Mouse (Mus musculus) forebrain, embryonic 16.5 days (tissue): Measurements from ENCODE around the gene Mat1a. TPM values are rescaled to one million over a fixed set of nuclear protein-coding genes. Genes with fewer than 3 reads are reported as not detected.

Experiments
- ATAC-seq: fragments of 200-750 bp; cut with Nextera tagmentation; 2 replicates; pipeline ENCODE4 v1.8.0; 2017; ENCODE audit warnings: mild to moderate bottlenecking, moderate library complexity
- H3K27ac ChIP-seq: fragments of 300-500 bp; sonication (generic); 2 replicates; pipeline ENCODE4 v1.5.1; 2014; ENCODE audit warnings: low read length, control low read depth
- H3K27me3 ChIP-seq: fragments of 300-500 bp; sonication (generic); replicated peaks from 2 replicates; pipeline ENCODE4 v1.6.1; 2014; ENCODE audit warnings: low read length; ENCODE audit not compliant: control insufficient read depth, insufficient read depth
- H3K36me3 ChIP-seq: fragments of 300-500 bp; sonication (generic); 2 replicates; pipeline ENCODE4 v1.6.1; 2014; ENCODE audit not compliant: control insufficient read depth, insufficient read depth
- H3K4me1 ChIP-seq: fragments of 300-500 bp; sonication (generic); replicated peaks from 2 replicates; pipeline ENCODE4 v1.6.1; 2014; ENCODE audit warnings: low read length; ENCODE audit not compliant: control insufficient read depth, insufficient read depth
- H3K4me2 ChIP-seq: fragments of 300-500 bp; sonication (generic); 2 replicates; pipeline ENCODE4 v1.6.1; 2014; ENCODE audit warnings: mild to moderate bottlenecking, low read length, control low read depth
- H3K4me3 ChIP-seq: fragments of 300-500 bp; sonication (generic); replicated peaks from 2 replicates; pipeline ENCODE4 v1.5.1; 2014; ENCODE audit warnings: mild to moderate bottlenecking, low read length, control low read depth
- H3K9ac ChIP-seq: fragments of 300-500 bp; sonication (generic); replicated peaks from 2 replicates; pipeline ENCODE4 v1.6.1; 2014; ENCODE audit warnings: low read depth, low read length, control low read depth
- H3K9me3 ChIP-seq: fragments of 300-500 bp; sonication (generic); 2 replicates; pipeline ENCODE4 v1.6.1; 2016; ENCODE audit warnings: low read length; ENCODE audit not compliant: control insufficient read depth
- WGBS: fragments of 180-500 bp; shearing (Covaris S2); extraction: QIAGEN DNeasy Blood & Tissue Kit; methylation state at CpG from one replicate; pipeline ENCODE4 v1.1.7; 2014; 5-methylcytosine and 5-hydroxymethylcytosine counted together
- polyA plus RNA-seq: library from polyadenylated mRNA; unstranded; fragments of >200 nt; fragmentation: Nextera tagmentation; extraction: Ambion mirVana; gene quantifications from 2 replicates; pipeline ENCODE4 v1.2.1, GENCODE M21; 2015

The Mat1a gene
- polyA plus RNA-seq, 1 experiment from 2014 or later = not detected

DNA sequence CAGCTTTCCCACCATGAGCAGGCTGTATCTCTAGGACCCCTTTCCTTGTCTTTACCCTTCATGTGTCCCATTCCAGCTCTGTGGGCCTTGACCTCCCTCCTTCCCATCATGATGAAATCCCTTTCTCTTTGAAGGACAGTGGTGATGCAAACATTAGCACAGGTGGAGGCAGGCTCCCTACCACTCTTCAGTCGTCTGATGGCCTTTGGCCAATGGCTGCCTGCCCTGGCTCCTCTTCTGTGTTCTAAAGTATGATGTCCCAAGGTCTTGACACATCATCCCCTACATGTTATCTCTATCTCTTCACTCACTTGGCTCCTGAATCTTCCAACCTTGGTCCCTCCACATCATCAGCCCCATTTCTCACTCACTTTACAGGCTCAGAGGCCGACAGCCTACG lies 11.4 kb downstream of the Mat1a start:
- Histone ChIP-seq H3K4me3 (no peak overlapping the region), H3K9ac (no peak overlapping the region), H3K27ac (no peak overlapping the region), H3K4me2 (no peak overlapping the region), H3K9me3 (no peaks in the 10 kb centered on the region), H3K36me3 (no peaks in the 10 kb centered on the region), H3K27me3 (no peaks in the 10 kb centered on the region), H3K4me1 (no peaks in the 10 kb centered on the region)
- ATAC-seq = no peak
- WGBS = 93% methylated on average over 3 of the region's 3 CpGs

DNA sequence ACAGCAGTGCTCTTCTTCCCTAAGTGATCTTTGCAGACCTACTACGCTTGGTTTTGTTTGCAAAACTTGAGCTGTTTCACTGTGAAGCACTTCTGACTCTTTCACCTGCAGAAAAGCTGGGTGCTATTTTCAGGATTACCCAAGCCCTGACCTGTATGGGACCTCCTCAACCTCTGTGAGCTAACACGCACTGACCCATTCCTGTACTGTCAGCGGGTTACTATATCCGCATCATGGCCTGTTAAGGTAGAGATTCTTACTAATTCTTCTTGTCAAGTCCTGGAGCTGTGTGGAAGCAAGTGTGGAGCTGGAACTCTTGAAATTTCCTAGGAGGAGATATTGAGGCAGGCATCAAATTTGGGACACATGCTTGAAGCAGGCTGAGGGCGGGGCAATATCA lies 19.8 kb downstream of the Mat1a start:
- H3K4me2 ChIP-seq = no peak overlapping the region
- no peak overlapping the region for H3K4me3 ChIP-seq
- no peaks in the 10 kb centered on the region for H3K36me3 ChIP-seq
- H3K4me1 ChIP-seq = no peaks in the 10 kb centered on the region
- WGBS = 83% methylated on average over 5 of the region's 5 CpGs
- H3K27me3 ChIP-seq = no peaks in the 10 kb centered on the region
- H3K9me3 ChIP-seq = no peaks in the 10 kb centered on the region
- H3K27ac ChIP-seq = no peak overlapping the region
- ATAC-seq = no peak
- no peak overlapping the region for H3K9ac ChIP-seq

DNA sequence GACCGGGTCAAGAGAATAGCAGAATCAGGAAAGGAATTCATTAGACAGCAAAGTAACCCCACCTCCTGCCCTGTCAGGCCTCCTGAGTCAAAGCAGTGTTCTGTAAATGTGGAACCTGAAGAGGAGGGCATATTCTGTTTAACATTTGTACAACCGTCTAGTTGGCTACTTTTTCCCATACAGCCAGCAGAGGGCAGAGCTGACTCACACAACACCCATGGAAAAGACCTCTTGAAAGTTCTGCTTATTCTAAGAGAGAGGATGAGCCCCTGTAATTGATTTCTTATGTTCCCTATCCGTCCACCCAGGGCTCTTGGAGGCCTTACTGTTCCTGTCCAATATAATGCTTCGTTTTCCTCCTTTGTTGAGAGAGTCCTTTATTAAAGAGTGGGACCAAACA lies 23.2 kb downstream of the Mat1a start:
- no peaks in the 10 kb centered on the region for H3K36me3 ChIP-seq
- H3K9me3 ChIP-seq = no peaks in the 10 kb centered on the region
- 24% methylated on average over 4 of the region's 4 CpGs for WGBS
- H3K4me2 ChIP-seq = no peak overlapping the region
- H3K27me3 ChIP-seq = no peaks in the 10 kb centered on the region
- no peak overlapping the region for H3K9ac ChIP-seq
- no peaks in the 10 kb centered on the region for H3K4me1 ChIP-seq
- ATAC-seq = no peak
- H3K27ac ChIP-seq = no peak overlapping the region
- H3K4me3 ChIP-seq = no peak overlapping the region

DNA sequence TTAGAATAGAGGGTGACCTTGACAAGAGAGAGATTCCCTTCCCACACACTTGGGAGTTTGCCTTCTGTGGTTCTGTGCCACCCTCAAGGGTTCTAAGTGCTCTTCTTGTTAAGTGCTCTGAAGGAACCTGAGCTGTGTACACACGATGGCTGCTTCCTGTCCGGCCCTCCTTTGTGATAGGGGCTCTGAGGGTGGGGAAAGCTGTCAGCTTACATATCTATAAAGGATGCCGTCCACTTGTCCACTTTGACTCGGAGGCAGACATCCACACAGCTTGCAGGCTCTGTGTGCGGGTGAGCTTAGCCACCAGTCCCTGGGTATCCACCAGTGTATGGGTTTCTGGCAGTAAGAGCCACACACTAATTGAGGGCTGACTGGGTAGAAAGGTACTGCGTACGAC lies 26.7 kb downstream of the Mat1a start, which contains the start of gene Sftpa1:
TSS of gene Sftpa1 (plus strand) at position 243 of the 400 bp plus-strand sequence.
- H3K36me3 ChIP-seq = no peaks in the 10 kb centered on the region
- H3K4me1 ChIP-seq = no peaks in the 10 kb centered on the region
- H3K27me3 ChIP-seq = no peaks in the 10 kb centered on the region
- no peak within 1 kb of the TSS for H3K4me2 ChIP-seq
- no peak within 1 kb of the TSS for H3K4me3 ChIP-seq
- ATAC-seq = no peak
- no peak within 1 kb of the TSS for H3K27ac ChIP-seq
- no peaks in the 10 kb centered on the region for H3K9me3 ChIP-seq
- WGBS = 92% methylated on average over 7 of the region's 7 CpGs
- H3K9ac ChIP-seq = no peak within 1 kb of the TSS

DNA sequence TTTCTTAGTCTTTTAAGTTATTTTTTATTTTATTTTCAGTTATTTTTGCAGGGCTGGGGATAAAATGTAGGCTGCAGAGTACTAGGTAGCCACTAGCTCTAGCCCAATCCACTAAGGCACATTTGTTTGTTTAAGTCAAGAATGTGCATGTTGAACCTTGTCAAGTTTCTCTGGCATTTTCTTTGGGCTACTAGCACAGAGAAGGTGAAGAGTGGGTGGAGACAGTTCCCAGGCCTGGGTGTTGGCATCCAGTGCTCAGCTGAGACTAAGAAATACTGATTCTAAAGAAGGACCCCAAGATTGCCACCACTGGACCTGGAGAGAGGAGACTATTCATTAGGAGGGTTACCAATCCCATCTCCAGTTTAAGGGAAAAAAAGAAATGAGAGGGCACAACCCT lies 32.2 kb downstream of the Mat1a start:
- Histone ChIP-seq H3K4me2 (no peak overlapping the region), H3K4me3 (no peak overlapping the region), H3K36me3 (no peaks in the 10 kb centered on the region), H3K4me1 (no peaks in the 10 kb centered on the region), H3K9ac (no peak overlapping the region), H3K9me3 (no peaks in the 10 kb centered on the region), H3K27ac (no peak overlapping the region), H3K27me3 (no peaks in the 10 kb centered on the region)
- no peak for ATAC-seq

DNA sequence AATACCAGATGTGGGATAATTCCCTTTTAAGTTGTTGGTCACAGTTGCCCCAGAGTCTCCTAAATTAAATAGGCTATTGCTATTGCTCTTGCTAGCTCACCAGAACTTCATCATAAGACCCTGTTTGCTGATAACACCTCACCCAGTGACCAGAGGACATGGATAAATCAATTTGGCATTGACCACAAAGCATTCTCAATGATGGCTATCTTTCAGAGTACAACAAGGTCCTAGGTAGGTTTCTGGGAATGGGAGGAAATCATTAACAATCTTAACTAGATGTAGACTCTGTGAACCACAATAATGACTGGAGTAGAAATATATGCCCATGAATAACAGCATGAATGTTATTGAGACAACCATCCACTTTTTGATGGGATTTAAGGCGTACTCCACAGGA lies 35.9 kb downstream of the Mat1a start:
- Histone ChIP-seq H3K4me1 (no peaks in the 10 kb centered on the region), H3K4me3 (no peak overlapping the region), H3K9ac (no peak overlapping the region), H3K36me3 (no peaks in the 10 kb centered on the region), H3K9me3 (no peaks in the 10 kb centered on the region), H3K4me2 (no peak overlapping the region), H3K27ac (no peak overlapping the region), H3K27me3 (no peaks in the 10 kb centered on the region)
- no peak for ATAC-seq
- WGBS = 94% methylated on average over 1 of the region's 1 CpGs

DNA sequence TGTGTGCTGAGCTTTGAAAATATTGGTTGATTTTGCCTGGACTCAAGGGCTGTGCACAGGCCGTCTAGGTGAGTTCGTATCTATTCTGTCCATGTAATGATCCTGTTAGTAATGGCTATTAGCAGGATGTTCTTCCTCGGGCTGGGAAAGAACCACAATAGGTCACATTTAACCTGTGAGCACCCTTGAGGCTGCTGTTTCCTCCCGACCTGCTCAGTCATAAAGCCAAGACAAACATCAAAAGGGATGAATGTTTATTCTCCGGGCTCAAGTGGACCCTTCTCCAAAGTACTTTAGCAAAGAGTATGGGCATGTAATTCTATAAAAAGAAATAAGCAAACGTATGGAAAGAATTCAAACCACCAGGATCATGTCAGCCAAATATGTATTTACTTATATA lies 41.2 kb downstream of the Mat1a start:
- ATAC-seq = no peak

DNA sequence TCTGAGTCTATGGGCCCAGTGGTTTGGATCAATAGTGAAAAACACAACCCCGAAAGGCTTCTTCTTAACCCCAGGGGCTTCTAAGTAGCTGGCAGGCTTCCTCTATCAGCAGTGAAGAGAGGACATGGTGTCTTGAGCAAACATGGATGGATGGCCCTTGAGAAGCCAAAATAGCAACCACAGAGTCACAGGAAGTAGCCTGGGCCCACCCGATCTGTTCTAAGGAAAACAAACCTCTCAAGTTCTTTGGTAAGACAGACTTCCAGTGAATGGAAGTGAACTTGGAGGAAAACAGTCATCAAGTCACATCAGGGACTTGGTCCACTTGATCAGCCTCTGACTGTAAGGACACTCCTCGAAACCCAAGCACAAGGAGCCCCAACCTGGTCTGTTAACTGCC lies 42.1 kb downstream of the Mat1a start:
- Histone ChIP-seq H3K27ac (no peak overlapping the region), H3K27me3 (no peaks in the 10 kb centered on the region)
- 89% methylated on average over 3 of the region's 3 CpGs for WGBS

More for the DNA sequence above, 41.2 kb downstream of the Mat1a start:
- H3K4me3 ChIP-seq = no peak overlapping the region
- no peak overlapping the region for H3K9ac ChIP-seq
- no peak overlapping the region for H3K4me2 ChIP-seq
- H3K27me3 ChIP-seq = no peaks in the 10 kb centered on the region
- WGBS = 74% methylated on average over 6 of the region's 6 CpGs
- no peak overlapping the region for H3K27ac ChIP-seq
- no peaks in the 10 kb centered on the region for H3K4me1 ChIP-seq
- no peaks in the 10 kb centered on the region for H3K9me3 ChIP-seq
- no peaks in the 10 kb centered on the region for H3K36me3 ChIP-seq

DNA sequence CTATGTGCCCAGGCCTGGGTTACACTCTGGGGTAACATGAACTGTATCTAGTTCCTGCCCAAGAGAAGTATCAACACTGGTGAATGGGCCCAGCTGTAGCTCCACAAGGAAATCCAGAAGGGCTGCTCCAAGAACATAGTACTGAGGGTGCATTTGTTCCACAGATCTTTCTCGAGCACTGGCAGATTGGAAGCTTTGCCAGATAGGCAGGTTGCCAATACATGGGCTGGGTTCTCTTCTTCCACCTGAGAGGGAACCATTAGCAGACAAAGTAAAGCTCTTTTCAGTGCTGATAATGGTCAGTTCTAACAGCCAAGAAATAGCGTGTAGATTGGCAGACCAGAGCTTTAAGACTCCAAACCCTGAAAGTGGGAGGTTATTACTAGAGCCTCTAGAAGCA lies 42.5 kb downstream of the Mat1a start:
- Histone ChIP-seq H3K4me1 (no peaks in the 10 kb centered on the region), H3K27ac (no peak overlapping the region), H3K4me2 (no peak overlapping the region), H3K4me3 (no peak overlapping the region), H3K9ac (no peak overlapping the region), H3K9me3 (no peaks in the 10 kb centered on the region), H3K27me3 (no peaks in the 10 kb centered on the region), H3K36me3 (no peaks in the 10 kb centered on the region)
- no peak for ATAC-seq
- WGBS = 61% methylated on average over 2 of the region's 2 CpGs

More for the DNA sequence above, 42.1 kb downstream of the Mat1a start:
- Histone ChIP-seq H3K4me3 (no peak overlapping the region), H3K9ac (no peak overlapping the region), H3K4me1 (no peaks in the 10 kb centered on the region), H3K36me3 (no peaks in the 10 kb centered on the region), H3K9me3 (no peaks in the 10 kb centered on the region), H3K4me2 (no peak overlapping the region)
- ATAC-seq = no peak

DNA sequence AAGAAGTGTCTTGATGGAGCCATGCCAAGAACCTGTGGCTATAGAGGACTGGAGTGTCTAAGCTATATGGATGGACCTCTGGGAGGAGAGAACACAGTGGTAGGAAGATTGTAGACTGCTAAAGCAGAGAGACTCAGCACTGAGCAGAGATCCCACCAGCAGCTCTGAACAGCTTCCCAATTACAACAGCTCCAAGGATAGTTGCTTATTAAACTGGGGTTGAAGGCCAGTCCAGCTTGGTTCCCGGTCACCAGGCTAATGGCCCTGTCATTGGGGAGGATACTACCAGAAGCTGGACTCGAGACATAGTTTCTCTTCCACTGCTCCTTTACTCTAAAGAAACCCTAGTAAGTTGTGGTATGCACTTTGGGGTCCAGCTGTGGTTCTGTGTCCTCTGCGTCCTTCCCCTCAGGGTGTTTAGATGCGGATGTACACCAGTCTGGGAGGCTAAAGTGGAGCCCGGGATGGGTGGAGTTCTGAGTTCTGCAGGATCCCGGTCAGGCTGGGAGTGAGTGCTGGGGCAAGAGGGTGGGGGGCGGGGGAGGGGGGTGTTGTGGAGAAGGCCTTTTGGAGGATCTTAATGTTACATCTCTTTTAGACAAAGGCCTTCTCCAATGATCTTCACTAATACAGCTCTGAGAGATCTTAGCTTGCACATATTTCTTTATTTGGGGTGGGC lies 46.5 kb downstream of the Mat1a start, which contains the start of gene Mbl1:
TSS of gene Mbl1 (plus strand) at position 239 of the 679 bp plus-strand sequence.
- Histone ChIP-seq H3K4me1 (no peaks in the 10 kb centered on the region), H3K36me3 (no peaks in the 10 kb centered on the region), H3K4me2 (no peak within 1 kb of the TSS), H3K9ac (no peak within 1 kb of the TSS), H3K27ac (no peak within 1 kb of the TSS), H3K9me3 (no peaks in the 10 kb centered on the region), H3K27me3 (no peaks in the 10 kb centered on the region), H3K4me3 (no peak within 1 kb of the TSS)
- ATAC-seq = no peak
- 80% methylated on average over 7 of the region's 7 CpGs for WGBS
